17 mouse cellular contexts compared by ENCODE assay signal in the genomic region with DNA sequence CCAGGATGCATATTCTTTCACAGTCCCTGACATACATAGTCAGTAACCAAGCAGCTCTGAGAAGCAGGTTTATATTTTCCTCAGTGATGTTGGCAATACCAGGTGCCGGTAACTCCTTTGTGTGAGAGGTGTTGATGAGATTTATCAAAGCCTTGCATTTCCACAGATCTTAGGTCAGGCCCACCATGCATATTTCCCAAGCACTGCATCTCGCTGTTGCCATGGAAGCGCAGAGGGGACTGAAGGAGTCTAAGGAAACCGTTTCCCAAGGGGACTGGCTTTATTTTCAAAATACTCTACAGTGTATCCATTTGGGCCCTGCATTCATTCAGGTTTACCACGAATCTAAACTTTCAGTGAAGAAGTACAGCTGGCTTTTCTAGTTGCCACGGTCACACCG. TPM values are rescaled to one million over a fixed set of nuclear protein-coding genes. Genes with fewer than 3 reads are reported as not detected.
DNase-seq lines count a peak whose midpoint lies in the region; ATAC-seq and TF ChIP-seq lines count a peak whose summit lies in the region.
"Had no signal": no experiment of that assay in that cellular context is flagged by ENCODE, and none has a peak within 500 bp of the region (broad histone marks: within the 10 kb centered on the region; RNA-seq: fewer than 3 reads in every experiment).

No protein-coding gene starts in this region.

- peak; percentile 40; the same call in 1 of the 2 replicates for ATAC-seq in hindbrain, embryonic 12.5 days (ENCODE audit: low FRiP score)
- peak; percentile 74 for ATAC-seq in midbrain, embryonic 12.5 days (ENCODE audit: low FRiP score, low read depth)
- ATAC-seq: lung, postnatal 0 days had no signal

- TF ChIP-seq POLR2A in brain, embryonic 14.5 days (IDR thresholded peaks at IDR 0.05; ENCODE audit: borderline replicate concordance, extremely low read depth, insufficient read depth, insufficient read length, poor library complexity, severe bottlenecking): no peak

- H3K4me2 ChIP-seq in hindbrain, embryonic 12.5 days (replicated peaks): no peak overlapping the region
- H3K4me2 ChIP-seq in midbrain, embryonic 12.5 days (replicated peaks): no peak overlapping the region
- H3K4me2 ChIP-seq: embryonic facial prominence, embryonic 12.5 days; heart, embryonic 13.5 days; hindbrain, embryonic 15.5 days; liver, embryonic 13.5 days had no signal

- intact Hi-C loops in left cerebral cortex, postnatal 25 days (cut with DNase I): no loop called here
- intact Hi-C loops in heart, postnatal 36 days (cut with DNase I): no loop called here

- peaks cover 29% of the 10 kb centered on the region for H3K4me1 ChIP-seq in hindbrain, embryonic 12.5 days
- H3K4me1 ChIP-seq in midbrain, embryonic 12.5 days: peaks cover 31% of the 10 kb centered on the region
- H3K4me1 ChIP-seq: liver, embryonic 13.5 days; megakaryocyte, embryonic 14.5 days had no signal

- H3K27ac ChIP-seq in hindbrain, embryonic 12.5 days: no peak overlapping the region
- no peak overlapping the region; the same call in 1 of the 2 replicates for H3K27ac ChIP-seq in midbrain, embryonic 12.5 days (replicated peaks)
- H3K27ac ChIP-seq: embryonic facial prominence, embryonic 12.5 days; heart, embryonic 13.5 days; hindbrain, embryonic 15.5 days; liver, embryonic 13.5 days had no signal

- no peak for TF ChIP-seq CTCF in brain, embryonic 14.5 days (IDR thresholded peaks at IDR 0.05; ENCODE audit: borderline replicate concordance, extremely low read depth, insufficient read depth, insufficient read length)

- H3K27me3 ChIP-seq in hindbrain, embryonic 12.5 days: peaks cover 8% of the 10 kb centered on the region; the same call in 1 of the 2 replicates
- 0 out of 2 replicates have a peak, but pooled peaks cover 9% of the 10 kb centered on the region for H3K27me3 ChIP-seq in midbrain, embryonic 12.5 days
- H3K27me3 ChIP-seq: heart, embryonic 13.5 days; hindbrain, embryonic 15.5 days; liver, embryonic 13.5 days had no signal

- H3K36me3 ChIP-seq in hindbrain, embryonic 12.5 days: no peaks in the 10 kb centered on the region
- no peaks in the 10 kb centered on the region for H3K36me3 ChIP-seq in midbrain, embryonic 12.5 days
- H3K36me3 ChIP-seq: liver, embryonic 13.5 days had no signal

- no peaks in the 10 kb centered on the region for H3K9me3 ChIP-seq in hindbrain, embryonic 12.5 days (replicated peaks)
- H3K9me3 ChIP-seq in midbrain, embryonic 12.5 days: no peaks in the 10 kb centered on the region
- H3K9me3 ChIP-seq: embryonic facial prominence, embryonic 12.5 days; heart, embryonic 13.5 days; hindbrain, embryonic 15.5 days; liver, embryonic 13.5 days had no signal

- no peak overlapping the region for H3K9ac ChIP-seq in hindbrain, embryonic 12.5 days
- no peak overlapping the region; the same call in 1 of the 2 replicates for H3K9ac ChIP-seq in midbrain, embryonic 12.5 days (replicated peaks)
- H3K9ac ChIP-seq: embryonic facial prominence, embryonic 12.5 days; heart, embryonic 13.5 days; hindbrain, embryonic 15.5 days; liver, embryonic 13.5 days had no signal

- 33% methylated on average over 7 of the region's 7 CpGs for WGBS in hindbrain, embryonic 12.5 days
- 34% methylated on average over 7 of the region's 7 CpGs for WGBS in midbrain, embryonic 12.5 days

- no peak overlapping the region for H3K4me3 ChIP-seq in hindbrain, embryonic 12.5 days
- no peak overlapping the region for H3K4me3 ChIP-seq in midbrain, embryonic 12.5 days
- H3K4me3 ChIP-seq: embryonic facial prominence, embryonic 12.5 days; heart, embryonic 13.5 days; hindbrain, embryonic 15.5 days; liver, embryonic 13.5 days; megakaryocyte, embryonic 14.5 days had no signal

- DNase-seq in brain, embryonic 14.5 days (ENCODE audit: low read depth): peak; percentile 85
- DNase-seq in embryo, embryonic 10.5 days (ENCODE audit: low spot score): peak; percentile 50
- DNase-seq in right cerebral cortex, adult 18-20 months: no peak
- DNase-seq in left cerebral cortex, postnatal 25 days (ENCODE audit: low spot score in 2 of 2): no peak
- DNase-seq in heart, postnatal 36 days: no peak
- DNase-seq: cerebellum, adult 11-12 months; gastrocnemius, postnatal 36 days; kidney, adult 2 months; liver, embryonic 13.5 days had no signal

RNA-seq across cellular contexts. Expression of a gene that starts 59.6 kb away (rescaled TPM):
- 0.03 and 0.07 TPM in 2 replicates for polyA plus RNA-seq in brain, embryonic 14.5 days (2012; rRNA removed)
- 0.14 and 0.49 TPM in 2 replicates for polyA plus RNA-seq in hindbrain, embryonic 12.5 days (2016; fragmentation: Nextera tagmentation; extraction: Ambion mirVana)
- 0.09 TPM in 1 of 2 replicates, not detected in the other for polyA plus RNA-seq in midbrain, embryonic 12.5 days (2016; fragmentation: Nextera tagmentation; extraction: Ambion mirVana)
- not detected for total RNA-seq in left cerebral cortex, postnatal 25 days (2021)
- total RNA-seq in heart, postnatal 36 days (2021): not detected
- total RNA-seq: gastrocnemius, postnatal 36 days had no signal
- polyA plus RNA-seq: heart, embryonic 13.5 days; liver, embryonic 13.5 days; neural tube, embryonic 14.5 days had no signal

Comparison
In these comparisons a context has a peak if more than half of its experiments do, and no peak if none do; other contexts are left out.
1. DNase-seq: peak in brain, embryonic 14.5 days (single experiment) and embryo, embryonic 10.5 days (single experiment); none in right cerebral cortex, adult 18-20 months (single experiment), left cerebral cortex, postnatal 25 days (0 of 2) and heart, postnatal 36 days (0 of 2).